Mouse (Mus musculus): Measurements from ENCODE around the gene Pex11g. TPM values are rescaled to one million over a fixed set of nuclear protein-coding genes. Genes with fewer than 3 reads are reported as not detected.

The Pex11g gene
- polyA plus RNA-seq, 1 experiment, result 1.6 TPM

- no peak for DNase-seq (ENCODE audit: extremely low spot score in 1 of 2, low spot score in 1 of 2)
Measured at GRCm38 (mm10) chr8:3418101-3418500, 49.4 kb downstream of the Pex11g start.

GRCm38 (mm10) chr8:3417455-3417854 lies 50.0 kb downstream of the Pex11g start:
- no peak for DNase-seq (ENCODE audit: extremely low spot score in 1 of 2, low spot score in 1 of 2)

GRCm38 (mm10) chr8:3416846-3417245 lies 50.6 kb downstream of the Pex11g start:
- DNase-seq (ENCODE audit: extremely low spot score in 1 of 2, low spot score in 1 of 2), result no peak

DNA sequence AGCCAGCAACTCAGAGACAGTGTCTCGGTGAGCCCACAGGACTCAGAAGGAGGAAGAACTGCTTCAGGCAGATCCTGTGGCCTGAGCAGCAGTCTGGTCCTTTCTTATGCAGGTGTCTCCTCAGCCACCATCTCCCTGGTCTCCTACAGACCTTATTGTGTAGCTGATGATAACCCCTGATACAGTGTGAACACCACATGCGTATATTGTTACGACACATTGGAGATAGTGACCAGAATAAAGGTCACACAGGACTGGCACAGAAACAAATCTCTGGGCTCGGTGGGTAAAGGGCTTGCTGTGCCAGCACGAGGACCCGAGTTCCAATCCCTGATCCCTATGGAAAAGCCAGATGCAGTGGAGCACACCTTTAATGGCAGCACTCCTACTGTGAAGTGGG lies 51.8 kb downstream of the Pex11g start:
- no peak for DNase-seq (ENCODE audit: extremely low spot score in 1 of 2, low spot score in 1 of 2)

GRCm38 (mm10) chr8:3415259-3415658 lies 52.2 kb downstream of the Pex11g start:
- no peak for DNase-seq (ENCODE audit: extremely low spot score in 1 of 2, low spot score in 1 of 2)

DNA sequence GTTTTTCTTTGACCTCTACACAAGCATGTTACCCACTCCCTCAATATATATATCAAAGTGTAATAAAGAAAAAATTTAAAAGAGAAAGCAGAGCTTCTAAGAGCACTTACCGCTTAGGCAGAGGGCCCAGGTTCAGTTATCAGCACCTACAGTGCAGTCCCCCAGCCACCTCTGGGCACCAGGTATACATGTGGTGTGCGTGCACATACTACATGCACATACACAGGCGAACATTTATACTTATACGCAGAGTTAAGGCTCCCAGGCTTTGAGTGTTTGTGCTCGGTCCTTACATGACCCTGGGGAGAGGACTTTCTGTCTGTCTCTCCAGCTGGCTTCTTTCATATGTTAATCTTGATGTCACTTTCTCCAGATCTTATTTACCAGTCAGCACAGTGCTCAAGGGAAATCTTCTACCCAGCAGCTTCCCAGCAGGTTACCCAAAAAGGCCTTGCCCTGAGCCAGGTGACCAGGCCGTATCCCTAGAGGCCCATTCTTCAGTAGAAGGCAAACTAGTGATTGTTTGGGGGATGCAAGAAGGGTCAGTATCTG lies 52.8 kb downstream of the Pex11g start:
- no peak for DNase-seq (ENCODE audit: extremely low spot score in 1 of 2, low spot score in 1 of 2)

GRCm38 (mm10) chr8:3412816-3413215 lies 54.7 kb downstream of the Pex11g start:
- no peak for DNase-seq (ENCODE audit: extremely low spot score in 1 of 2, low spot score in 1 of 2)

DNA sequence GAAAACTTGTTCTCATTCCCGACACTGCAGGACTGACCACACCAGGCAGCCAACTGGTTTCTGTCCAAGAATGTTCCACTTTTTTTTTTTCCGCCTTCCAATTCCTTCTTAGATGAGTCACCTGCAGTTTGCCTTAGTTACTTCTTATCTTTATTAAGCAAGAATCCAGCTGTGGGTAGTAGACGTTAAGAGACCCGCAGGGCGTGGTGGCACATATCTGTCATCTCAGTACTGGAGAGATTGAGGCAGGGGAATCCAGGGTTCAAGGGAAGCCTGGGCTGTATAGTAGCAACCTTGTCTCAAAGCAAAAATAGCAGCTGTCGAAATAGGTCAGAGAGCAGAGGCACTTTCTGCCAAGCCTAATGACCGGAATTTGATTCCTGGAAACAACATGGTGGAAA lies 55.6 kb downstream of the Pex11g start:
- no peak for DNase-seq (ENCODE audit: extremely low spot score in 1 of 2, low spot score in 1 of 2)

GRCm38 (mm10) chr8:3411085-3411484 lies 56.4 kb downstream of the Pex11g start:
- DNase-seq (ENCODE audit: extremely low spot score in 1 of 2, low spot score in 1 of 2), result no peak

DNA sequence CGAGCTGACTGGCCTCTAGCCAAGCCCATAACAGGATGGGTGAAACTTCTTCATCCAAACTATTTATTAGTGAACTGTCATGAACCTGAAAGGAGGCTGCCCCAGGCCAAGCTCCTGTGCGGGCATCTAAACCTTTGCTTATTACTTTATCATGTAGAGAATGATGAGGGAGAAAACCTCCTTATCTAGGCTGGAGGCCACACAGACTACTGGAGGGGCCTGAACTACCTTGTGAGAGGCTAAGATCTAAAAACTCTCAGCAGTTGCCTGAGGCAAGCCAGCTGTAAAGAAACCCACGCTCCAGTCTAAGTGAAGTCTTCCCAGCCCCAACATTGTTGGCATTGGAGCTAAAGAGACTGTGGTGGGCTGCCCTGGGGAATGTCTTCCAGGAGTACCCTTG lies 60.1 kb downstream of the Pex11g start:
- DNase-seq (ENCODE audit: extremely low spot score in 1 of 2, low spot score in 1 of 2), result no peak

Other genes with a start within 250 kb of the Pex11g start
- gene Insr, start 188.1 kb downstream of the Pex11g start, polyA plus RNA-seq (2012; rRNA removed), result 16.2 and 17.3 TPM in 2 replicates
- 0.46 and 0.52 TPM in 2 replicates for gene A430078G23Rik, start 114.3 kb downstream of the Pex11g start, polyA plus RNA-seq (2012; rRNA removed)
- gene Arhgef18, start 74.7 kb downstream of the Pex11g start, polyA plus RNA-seq (2012; rRNA removed), result 29.1 and 33.8 TPM in 2 replicates
- 0.19 and 0.28 TPM in 2 replicates for gene Tex45, start 3.2 kb upstream of the Pex11g start, polyA plus RNA-seq (2012; rRNA removed)
- 48.5 and 50.2 TPM in 2 replicates for gene Zfp358, start 25.5 kb upstream of the Pex11g start, polyA plus RNA-seq (2012; rRNA removed)
- gene Mcoln1, start 32.8 kb upstream of the Pex11g start, polyA plus RNA-seq (2012; rRNA removed), result 215 and 230 TPM in 2 replicates
- 65.5 and 79.6 TPM in 2 replicates for gene Pnpla6, start 47.7 kb upstream of the Pex11g start, polyA plus RNA-seq (2012; rRNA removed)
- 0.56 TPM in 1 of 2 replicates, not detected in the other for gene C330021F23Rik, start 100.3 kb upstream of the Pex11g start, polyA plus RNA-seq (2012; rRNA removed)
- gene Camsap3, start 119.6 kb upstream of the Pex11g start, polyA plus RNA-seq (2012; rRNA removed), result 31.7 and 32.7 TPM in 2 replicates
- gene Xab2, start 153.6 kb upstream of the Pex11g start, polyA plus RNA-seq (2012; rRNA removed), result 56.1 and 56.4 TPM in 2 replicates
- gene Pet100, start 153.9 kb upstream of the Pex11g start, polyA plus RNA-seq (2012; rRNA removed), result 66.2 and 68.9 TPM in 2 replicates
- gene Pcp2, start 157.9 kb upstream of the Pex11g start, polyA plus RNA-seq (2012; rRNA removed), result 1.5 and 2.2 TPM in 2 replicates
- gene Stxbp2, start 163.3 kb upstream of the Pex11g start, polyA plus RNA-seq (2012; rRNA removed), result 292 and 302 TPM in 2 replicates
- 3.1 and 3.7 TPM in 2 replicates for gene Retn, start 188.1 kb upstream of the Pex11g start, polyA plus RNA-seq (2012; rRNA removed)
- gene Mcemp1, start 198.1 kb upstream of the Pex11g start, polyA plus RNA-seq (2012; rRNA removed), result 0.23 and 0.24 TPM in 2 replicates
- gene Fcor, start 204.7 kb upstream of the Pex11g start, polyA plus RNA-seq (2012; rRNA removed), result 17.4 and 17.6 TPM in 2 replicates
- gene Trappc5, start 208.6 kb upstream of the Pex11g start, polyA plus RNA-seq (2012; rRNA removed), result 36.2 and 37.3 TPM in 2 replicates
- gene Fcer2a, start 226.5 kb upstream of the Pex11g start, polyA plus RNA-seq (2012; rRNA removed), result 0.10 TPM in 1 of 2 replicates, not detected in the other

Data from frontal cortex, adult 2 months (tissue).